Mouse (Mus musculus) small intestine, adult 2 months (tissue): Measurements from ENCODE around the gene Zfhx3.

Experiments
- CTCF ChIP-seq: fragments of 200-500 bp; IDR thresholded peaks from 2 replicates; pipeline ENCODE4 v1.5.1; 2012; ENCODE audit warnings: low read depth, mild to moderate bottlenecking, control low read depth, inconsistent platforms, low read length, moderate library complexity, mixed read lengths; ENCODE audit not compliant: insufficient replicate concordance, insufficient read length; ENCODE audit errors: extremely low read depth
- POLR2A ChIP-seq: fragments of 200-500 bp; IDR thresholded peaks from 2 replicates; pipeline ENCODE4 v1.6.1; 2012; ENCODE audit warnings: low read depth, mild to moderate bottlenecking, control low read depth, inconsistent platforms, low read length, moderate library complexity

GRCm38 (mm10) chr8:108017727-108018126 is 75.3 kb downstream of the Zfhx3 start:
- TF ChIP-seq CTCF (no peak), POLR2A (no peak)
